Mouse (Mus musculus): ENCODE measurements at regions not wholly inside any gene's neighbourhood (a gene's known extent, or its start where the extent isn't known, plus 50 kb on each side); places are given as distances from the start of the nearest gene placed in this dataset.
"Not testable (repeated sequence)": the region's sequence is repeated elsewhere in the genome, so short reads cannot be mapped to it uniquely, and the experiment has no call there.

DNA sequence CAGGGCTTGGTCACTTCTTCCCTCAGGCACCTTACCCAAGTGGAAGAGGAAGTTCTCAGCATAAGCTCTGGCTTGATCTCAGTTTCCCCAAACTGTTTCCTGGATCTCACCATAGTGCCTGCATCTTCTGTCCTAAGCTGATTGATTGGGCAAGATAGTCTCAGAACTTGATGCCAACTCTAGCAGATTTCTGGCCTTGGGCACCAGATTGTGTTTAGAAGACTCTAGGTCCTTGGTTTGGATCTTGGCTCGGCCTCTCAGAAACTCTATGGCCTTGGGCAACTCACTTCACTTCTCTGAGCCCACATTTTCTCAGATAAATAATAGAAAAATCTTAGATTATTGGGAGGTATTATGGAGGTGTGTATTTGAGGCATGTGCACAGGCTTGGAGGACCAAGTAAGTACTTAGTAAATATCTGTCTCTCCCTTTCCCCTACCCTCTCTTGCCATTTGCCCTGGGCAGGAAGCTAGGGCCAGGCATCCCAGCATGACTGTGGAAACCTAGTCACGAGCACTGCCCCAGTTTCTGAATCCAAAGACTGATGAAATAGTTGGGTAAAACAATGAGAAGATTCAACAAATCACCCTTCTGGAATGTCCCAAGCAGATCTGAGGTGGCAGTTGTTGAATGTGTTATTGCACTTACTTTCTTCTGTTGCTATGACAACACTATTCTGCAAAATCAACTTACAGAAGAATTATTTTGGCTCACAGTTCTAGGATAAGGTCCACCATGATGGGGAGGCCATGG lies 293.6 kb downstream of the 4933412E24Rik start:
- no peak overlapping the region for H3K4me3 ChIP-seq (ENCODE audit: low read length)
- no peak overlapping the region for H3K27ac ChIP-seq (ENCODE audit: low read length)
- no peaks in the 10 kb centered on the region for H3K36me3 ChIP-seq (ENCODE audit: control insufficient read depth, insufficient read depth)
- no peaks in the 10 kb centered on the region for H3K4me1 ChIP-seq (ENCODE audit: control insufficient read depth, insufficient read depth, low read length)
- WGBS: 86% methylated on average over 2 of the region's 2 CpGs
- ATAC-seq (replicated peaks; ENCODE audit: extremely low read depth, insufficient read depth, low FRiP score): no peak
- no peaks in the 10 kb centered on the region for H3K9me3 ChIP-seq (replicated peaks; ENCODE audit: control insufficient read depth, low read length)
- no peaks in the 10 kb centered on the region for H3K27me3 ChIP-seq (ENCODE audit: control insufficient read depth, insufficient read depth, low read length)
- no peak overlapping the region for H3K4me2 ChIP-seq (ENCODE audit: low read depth, low read length)
- H3K9ac ChIP-seq (ENCODE audit: low read length): no peak overlapping the region

DNA sequence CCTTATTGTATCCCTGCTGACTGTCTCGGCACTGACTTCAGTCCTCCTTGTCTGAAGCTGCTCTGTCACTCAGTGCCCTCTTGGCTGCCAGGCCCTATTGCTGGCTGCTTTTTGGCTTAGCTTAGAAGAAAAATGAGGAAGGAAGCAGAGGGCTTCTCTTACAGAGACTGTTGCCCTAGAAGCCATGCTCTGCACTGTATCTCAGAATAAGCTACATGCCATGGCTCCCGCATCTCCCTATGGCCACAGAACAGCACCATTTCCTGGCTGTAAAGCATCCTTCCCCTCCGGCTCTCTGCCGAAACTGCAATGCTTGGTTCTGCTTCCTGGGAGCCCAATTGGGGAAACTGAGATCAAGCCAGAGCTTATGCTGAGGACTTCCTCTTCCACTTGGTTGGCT lies 295.0 kb downstream of the 4933412E24Rik start:
- ATAC-seq (replicated peaks; ENCODE audit: extremely low read depth, insufficient read depth, low FRiP score): no peak
- no peak overlapping the region for H3K4me2 ChIP-seq (ENCODE audit: low read depth, low read length)
- no peaks in the 10 kb centered on the region for H3K27me3 ChIP-seq (ENCODE audit: control insufficient read depth, insufficient read depth, low read length)
- no peak overlapping the region for H3K27ac ChIP-seq (ENCODE audit: low read length)
- H3K9ac ChIP-seq (ENCODE audit: low read length): no peak overlapping the region
- H3K9me3 ChIP-seq (replicated peaks; ENCODE audit: control insufficient read depth, low read length): no peaks in the 10 kb centered on the region
- 72% methylated on average over 4 of the region's 4 CpGs for WGBS
- no peak overlapping the region for H3K4me3 ChIP-seq (ENCODE audit: low read length)
- no peaks in the 10 kb centered on the region for H3K4me1 ChIP-seq (ENCODE audit: control insufficient read depth, insufficient read depth, low read length)
- H3K36me3 ChIP-seq (ENCODE audit: control insufficient read depth, insufficient read depth): no peaks in the 10 kb centered on the region

DNA sequence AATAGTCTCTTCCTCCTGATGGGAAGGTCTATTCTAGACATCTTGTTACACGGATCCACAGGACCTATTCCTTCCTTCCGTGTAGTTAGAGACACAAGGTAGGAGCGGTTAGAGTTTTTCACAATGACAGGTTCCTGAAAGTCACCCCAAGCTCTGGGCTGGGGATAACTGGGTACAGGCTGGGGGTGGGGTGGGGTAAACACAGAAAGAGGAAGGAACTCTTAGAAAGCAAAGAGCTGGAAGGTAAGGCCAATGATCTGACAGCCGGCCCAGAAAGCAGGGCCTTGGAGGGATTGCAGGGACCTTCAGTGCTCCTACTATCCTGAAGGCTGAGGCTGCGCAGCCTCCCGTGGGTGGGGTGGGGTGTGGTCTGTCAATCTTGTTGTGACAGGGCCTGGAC lies 295.4 kb downstream of the 4933412E24Rik start:
- H3K9me3 ChIP-seq (replicated peaks; ENCODE audit: control insufficient read depth, low read length): no peaks in the 10 kb centered on the region
- no peak for ATAC-seq (replicated peaks; ENCODE audit: extremely low read depth, insufficient read depth, low FRiP score)
- no peak overlapping the region for H3K4me2 ChIP-seq (ENCODE audit: low read depth, low read length)
- no peak overlapping the region for H3K9ac ChIP-seq (ENCODE audit: low read length)
- no peaks in the 10 kb centered on the region for H3K27me3 ChIP-seq (ENCODE audit: control insufficient read depth, insufficient read depth, low read length)
- no peaks in the 10 kb centered on the region for H3K4me1 ChIP-seq (ENCODE audit: control insufficient read depth, insufficient read depth, low read length)
- no peak overlapping the region for H3K4me3 ChIP-seq (ENCODE audit: low read length)
- no peak overlapping the region for H3K27ac ChIP-seq (ENCODE audit: low read length)
- H3K36me3 ChIP-seq (ENCODE audit: control insufficient read depth, insufficient read depth): no peaks in the 10 kb centered on the region
- 75% methylated on average over 6 of the region's 6 CpGs for WGBS

DNA sequence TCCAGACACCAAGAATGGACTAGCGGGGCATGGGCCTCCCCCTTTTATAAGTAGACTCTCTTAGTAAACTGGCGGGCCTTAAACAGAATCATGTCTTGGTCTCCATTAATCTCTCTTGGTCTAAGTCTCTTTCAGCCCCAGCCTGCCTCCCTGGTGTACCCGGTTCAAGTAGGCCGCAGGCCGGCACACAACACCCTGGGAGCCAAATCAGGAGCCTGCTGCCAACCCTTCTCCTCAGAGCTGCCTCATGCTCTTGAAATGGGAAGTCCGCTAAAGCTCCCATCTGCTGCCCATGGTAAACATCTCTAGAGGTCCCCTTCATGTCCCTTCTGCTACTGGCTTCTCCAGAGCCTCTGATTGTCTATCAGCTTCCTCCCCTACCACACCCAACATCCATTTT lies 296.3 kb downstream of the 4933412E24Rik start:
- no peaks in the 10 kb centered on the region for H3K4me1 ChIP-seq (ENCODE audit: control insufficient read depth, insufficient read depth, low read length)
- WGBS: 88% methylated on average over 6 of the region's 6 CpGs
- H3K9me3 ChIP-seq (replicated peaks; ENCODE audit: control insufficient read depth, low read length): no peaks in the 10 kb centered on the region
- no peak for ATAC-seq (replicated peaks; ENCODE audit: extremely low read depth, insufficient read depth, low FRiP score)
- no peak overlapping the region for H3K9ac ChIP-seq (ENCODE audit: low read length)
- no peak overlapping the region for H3K27ac ChIP-seq (ENCODE audit: low read length)
- no peaks in the 10 kb centered on the region for H3K27me3 ChIP-seq (ENCODE audit: control insufficient read depth, insufficient read depth, low read length)
- no peak overlapping the region for H3K4me2 ChIP-seq (ENCODE audit: low read depth, low read length)
- H3K36me3 ChIP-seq (ENCODE audit: control insufficient read depth, insufficient read depth): no peaks in the 10 kb centered on the region
- no peak overlapping the region for H3K4me3 ChIP-seq (ENCODE audit: low read length)

DNA sequence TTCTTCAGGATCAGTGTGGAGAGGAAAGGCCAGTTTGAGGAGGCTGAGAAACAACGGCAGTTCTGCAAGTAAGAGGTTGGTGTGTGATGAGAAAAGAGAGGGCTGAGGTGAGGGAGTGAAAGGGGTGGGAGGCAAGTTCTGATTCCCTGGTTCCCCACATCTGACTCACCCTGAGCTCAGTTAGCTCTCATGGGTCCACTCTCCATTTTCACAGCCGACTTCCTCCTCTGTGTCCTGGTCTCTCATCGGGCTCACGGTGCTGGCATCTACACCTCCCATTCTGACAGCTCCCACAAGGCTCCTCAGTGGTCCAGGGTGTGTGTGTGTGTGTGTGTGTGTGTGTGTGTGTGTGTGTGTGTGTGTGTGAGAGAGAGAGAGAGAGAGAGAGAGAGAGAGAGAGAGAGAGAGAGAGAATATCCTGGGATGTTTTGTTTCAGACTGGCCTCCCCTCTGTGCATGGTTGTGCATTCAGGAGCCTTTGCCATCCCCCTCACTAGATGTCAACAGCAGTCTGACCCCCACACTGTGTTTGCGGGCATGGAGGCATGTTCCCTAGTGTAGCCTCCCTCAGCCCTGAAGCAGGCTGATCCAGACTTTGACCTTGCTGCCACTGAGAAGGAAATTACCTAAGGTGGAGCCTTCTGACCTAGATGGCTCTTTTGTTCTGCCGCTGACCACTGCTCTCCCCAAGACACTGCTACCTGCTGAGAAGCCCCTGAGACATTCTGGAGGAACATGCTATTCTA lies 296.9 kb downstream of the 4933412E24Rik start:
- WGBS: 77% methylated on average over 6 of the region's 6 CpGs
- H3K27ac ChIP-seq (ENCODE audit: low read length); H3K4me1 ChIP-seq (ENCODE audit: control insufficient read depth, insufficient read depth, low read length); H3K9ac ChIP-seq (ENCODE audit: low read length); H3K27me3 ChIP-seq (ENCODE audit: control insufficient read depth, insufficient read depth, low read length); H3K4me2 ChIP-seq (ENCODE audit: low read depth, low read length); H3K36me3 ChIP-seq (ENCODE audit: control insufficient read depth, insufficient read depth); ATAC-seq (replicated peaks; ENCODE audit: extremely low read depth, insufficient read depth, low FRiP score); H3K9me3 ChIP-seq (replicated peaks; ENCODE audit: control insufficient read depth, low read length); H3K4me3 ChIP-seq (ENCODE audit: low read length): not testable (repeated sequence)

DNA sequence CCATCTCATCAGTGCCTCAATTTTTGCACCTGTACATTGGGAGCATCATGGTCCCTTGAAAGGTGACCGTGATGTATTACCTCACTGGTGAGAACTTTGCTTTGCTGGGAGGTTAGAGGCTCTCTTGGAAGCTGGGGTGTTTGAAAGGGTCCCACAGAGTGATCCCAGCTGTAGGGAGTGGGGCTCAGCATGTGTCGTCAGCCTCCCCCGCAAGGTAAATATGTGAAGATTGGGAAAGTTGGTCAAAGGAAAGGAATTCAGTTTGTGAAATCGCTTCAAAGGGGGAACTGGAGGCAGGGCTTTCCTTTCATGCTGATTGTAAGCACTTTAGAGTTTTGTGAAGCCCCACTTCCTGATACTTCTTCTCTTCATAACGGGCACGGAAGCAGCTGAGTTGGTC lies 299.5 kb downstream of the 4933412E24Rik start:
- H3K9ac ChIP-seq (ENCODE audit: low read length): no peak overlapping the region
- 57% methylated on average over 6 of the region's 6 CpGs for WGBS
- H3K36me3 ChIP-seq (ENCODE audit: control insufficient read depth, insufficient read depth): no peaks in the 10 kb centered on the region
- no peak overlapping the region for H3K4me3 ChIP-seq (ENCODE audit: low read length)
- H3K4me2 ChIP-seq (ENCODE audit: low read depth, low read length): no peak overlapping the region
- no peaks in the 10 kb centered on the region for H3K9me3 ChIP-seq (replicated peaks; ENCODE audit: control insufficient read depth, low read length)
- H3K27me3 ChIP-seq (ENCODE audit: control insufficient read depth, insufficient read depth, low read length): no peaks in the 10 kb centered on the region
- no peak for ATAC-seq (replicated peaks; ENCODE audit: extremely low read depth, insufficient read depth, low FRiP score)
- no peak overlapping the region for H3K27ac ChIP-seq (ENCODE audit: low read length)
- peaks cover 8% of the 10 kb centered on the region for H3K4me1 ChIP-seq (ENCODE audit: control insufficient read depth, insufficient read depth, low read length)

DNA sequence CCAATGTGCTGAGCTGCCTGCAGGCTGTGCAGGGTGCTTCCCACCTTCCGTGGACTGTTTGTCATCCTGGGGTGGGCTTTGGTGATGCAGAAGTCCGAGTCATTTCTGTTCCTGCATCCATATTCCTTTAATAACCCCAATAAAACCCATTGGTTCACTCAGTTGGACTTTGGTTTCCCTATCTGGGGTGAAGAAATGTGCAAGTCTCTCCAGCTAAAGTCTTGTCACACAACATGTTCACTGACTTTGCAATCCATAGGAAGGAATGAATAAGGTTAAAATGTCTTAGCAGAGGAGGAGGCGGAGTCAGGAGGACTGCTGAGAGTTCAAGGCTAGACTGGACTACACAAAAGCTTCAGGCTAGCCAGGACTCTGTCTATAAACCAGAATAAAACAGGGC lies 300.5 kb downstream of the 4933412E24Rik start:
- H3K4me2 ChIP-seq (ENCODE audit: low read depth, low read length): no peak overlapping the region
- 76% methylated on average over 3 of the region's 3 CpGs for WGBS
- no peaks in the 10 kb centered on the region for H3K9me3 ChIP-seq (replicated peaks; ENCODE audit: control insufficient read depth, low read length)
- peaks cover 8% of the 10 kb centered on the region for H3K4me1 ChIP-seq (ENCODE audit: control insufficient read depth, insufficient read depth, low read length)
- no peak overlapping the region for H3K4me3 ChIP-seq (ENCODE audit: low read length)
- H3K27ac ChIP-seq (ENCODE audit: low read length): no peak overlapping the region
- H3K27me3 ChIP-seq (ENCODE audit: control insufficient read depth, insufficient read depth, low read length): no peaks in the 10 kb centered on the region
- no peaks in the 10 kb centered on the region for H3K36me3 ChIP-seq (ENCODE audit: control insufficient read depth, insufficient read depth)
- H3K9ac ChIP-seq (ENCODE audit: low read length): no peak overlapping the region
- ATAC-seq (replicated peaks; ENCODE audit: extremely low read depth, insufficient read depth, low FRiP score): no peak

DNA sequence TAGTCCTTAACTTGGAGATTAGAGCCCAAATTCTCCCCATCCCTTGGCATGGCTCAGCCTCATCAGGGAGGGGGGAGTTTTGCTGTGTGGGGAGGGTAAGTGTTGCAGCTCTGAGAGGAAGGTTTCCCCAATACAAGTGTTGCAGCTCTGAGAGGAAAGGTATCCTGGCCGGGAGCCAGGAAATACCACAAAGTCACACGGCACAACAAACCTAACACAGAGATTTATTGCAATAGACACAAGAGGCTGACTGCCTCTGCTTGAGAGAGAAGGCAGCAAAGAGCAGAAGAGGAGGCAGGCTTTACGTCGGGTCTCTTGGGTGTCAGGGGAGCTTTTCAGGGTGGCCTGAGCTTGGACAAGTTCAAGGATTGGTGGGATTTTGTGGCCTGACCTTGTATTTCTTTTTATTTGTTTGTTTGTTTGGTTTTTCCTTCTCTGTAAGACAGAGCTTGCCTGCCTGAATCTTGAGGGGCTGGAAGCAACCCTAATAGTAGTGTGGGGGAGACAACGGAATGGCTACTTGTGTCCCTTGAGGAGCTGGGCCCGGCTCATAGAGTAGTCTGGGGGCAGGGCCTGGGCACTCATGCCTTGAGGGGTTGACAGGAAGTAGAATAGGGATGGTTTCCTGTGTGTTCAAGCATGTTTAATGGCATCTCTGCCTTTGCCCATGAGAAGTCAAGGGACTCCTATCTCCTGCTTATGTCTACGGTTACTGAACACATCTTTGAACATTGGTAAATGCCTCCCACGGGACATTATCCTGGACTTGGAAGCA lies 302.3 kb downstream of the 4933412E24Rik start:
- no peak for ATAC-seq (replicated peaks; ENCODE audit: extremely low read depth, insufficient read depth, low FRiP score)
- Histone ChIP-seq H3K4me3 (ENCODE audit: low read length) (no peak overlapping the region), H3K9ac (ENCODE audit: low read length) (no peak overlapping the region), H3K36me3 (ENCODE audit: control insufficient read depth, insufficient read depth) (no peaks in the 10 kb centered on the region), H3K27me3 (ENCODE audit: control insufficient read depth, insufficient read depth, low read length) (no peaks in the 10 kb centered on the region), H3K9me3 (replicated peaks; ENCODE audit: control insufficient read depth, low read length) (no peaks in the 10 kb centered on the region), H3K4me1 (ENCODE audit: control insufficient read depth, insufficient read depth, low read length) (peaks cover 8% of the 10 kb centered on the region), H3K27ac (ENCODE audit: low read length) (no peak overlapping the region), H3K4me2 (ENCODE audit: low read depth, low read length) (no peak overlapping the region)
- WGBS: 52% methylated on average over 8 of the region's 8 CpGs
